Mouse (Mus musculus) neural tube, embryonic 11.5 days (tissue): Measurements from ENCODE around the gene Pigq. TPM values are rescaled to one million over a fixed set of nuclear protein-coding genes. Genes with fewer than 3 reads are reported as not detected.

Experiments used
- ATAC-seq: fragments of 200-750 bp; cut with Nextera tagmentation; 2 replicates; pipeline ENCODE4 v1.8.0; 2017; ENCODE audit warnings: moderate number of reproducible peaks, mild to moderate bottlenecking, moderate TSS enrichment, moderate library complexity; ENCODE audit not compliant: insufficient read depth, low FRiP score, low TSS enrichment
- DNase-seq: peaks from one replicate; pipeline ENCODE4 v3.0.0-alpha.2; 2015; ENCODE audit warnings: low spot score
- H3K27ac ChIP-seq: fragments of 300-500 bp; sonication (generic); 2 replicates; pipeline ENCODE4 v1.5.1; 2014; ENCODE audit warnings: low read depth, mild to moderate bottlenecking, low read length
- H3K27me3 ChIP-seq: fragments of 300-500 bp; sonication (generic); 2 replicates; pipeline ENCODE4 v1.6.1; 2014; ENCODE audit warnings: mild to moderate bottlenecking, low read length, mixed read lengths; ENCODE audit not compliant: control insufficient read depth, insufficient read depth
- H3K36me3 ChIP-seq: fragments of 300-500 bp; sonication (generic); 2 replicates; pipeline ENCODE4 v1.6.1; 2014; ENCODE audit warnings: mild to moderate bottlenecking, low read length, moderate library complexity, mixed read lengths; ENCODE audit not compliant: control insufficient read depth, insufficient read depth
- H3K4me1 ChIP-seq: fragments of 300-500 bp; sonication (generic); 2 replicates; pipeline ENCODE4 v1.6.1; 2014; ENCODE audit warnings: low read length, mixed read lengths; ENCODE audit not compliant: control insufficient read depth, insufficient read depth
- H3K4me2 ChIP-seq: fragments of 300-500 bp; sonication (generic); 2 replicates; pipeline ENCODE4 v1.6.1; 2014; ENCODE audit warnings: low read depth, mild to moderate bottlenecking, moderate library complexity
- H3K4me3 ChIP-seq: fragments of 300-500 bp; sonication (generic); 2 replicates; pipeline ENCODE4 v1.5.1; 2014; ENCODE audit warnings: low read depth, low read length
- H3K9ac ChIP-seq: fragments of 300-500 bp; sonication (generic); 2 replicates; pipeline ENCODE4 v1.6.1; 2014; ENCODE audit warnings: mild to moderate bottlenecking, low read length
- H3K9me3 ChIP-seq: fragments of 300-500 bp; sonication (generic); 2 replicates; pipeline ENCODE4 v1.6.1; 2016; ENCODE audit warnings: low read length; ENCODE audit not compliant: control insufficient read depth
- WGBS: fragments of 180-500 bp; shearing (Covaris S2); extraction: QIAGEN DNeasy Blood & Tissue Kit; methylation state at CpG from one replicate; pipeline ENCODE4 v1.1.7; 2014; 5-methylcytosine and 5-hydroxymethylcytosine counted together
- polyA plus RNA-seq: library from polyadenylated mRNA; unstranded; fragments of >200 nt; fragmentation: Nextera tagmentation; extraction: Ambion mirVana; gene quantifications from 2 replicates; pipeline ENCODE4 v1.2.1, GENCODE M21; 2014

Pigq gene
- polyA plus RNA-seq, 1 experiment from 2014 or later, result 60.9 TPM

GRCm38 (mm10) chr17:25961566-25961965 lies 16.8 kb upstream of the Pigq start:
- 92% methylated on average over 5 of the region's 5 CpGs for WGBS
- no peak for ATAC-seq

GRCm38 (mm10) chr17:25959630-25960467 lies 15.1 kb upstream of the Pigq start:
- Histone ChIP-seq H3K27me3 (no peaks in the 10 kb centered on the region), H3K36me3 (peaks cover 11% of the 10 kb centered on the region), H3K4me3 (no peak overlapping the region), H3K4me2 (no peak overlapping the region), H3K9ac (no peak overlapping the region), H3K4me1 (no peaks in the 10 kb centered on the region), H3K9me3 (no peaks in the 10 kb centered on the region), H3K27ac (no peak overlapping the region)
- no peak for ATAC-seq
- no peak for DNase-seq
- WGBS, result 94% methylated on average over 23 of the region's 23 CpGs

More at GRCm38 (mm10) chr17:25961566-25961965, 16.8 kb upstream of the Pigq start:
- no peak for DNase-seq
- Histone ChIP-seq H3K9ac (no peak overlapping the region), H3K27me3 (no peaks in the 10 kb centered on the region), H3K27ac (no peak overlapping the region), H3K4me1 (no peaks in the 10 kb centered on the region), H3K4me2 (no peak overlapping the region), H3K4me3 (no peak overlapping the region), H3K36me3 (peaks cover 11% of the 10 kb centered on the region), H3K9me3 (no peaks in the 10 kb centered on the region)

- no peak overlapping the region for H3K27ac ChIP-seq
- ATAC-seq, result no peak
- peaks cover 7% of the 10 kb centered on the region for H3K36me3 ChIP-seq
- WGBS, result 92% methylated on average over 11 of the region's 11 CpGs
- DNase-seq, result no peak
- H3K27me3 ChIP-seq, result no peaks in the 10 kb centered on the region
- no peak overlapping the region for H3K4me2 ChIP-seq
- no peaks in the 10 kb centered on the region for H3K4me1 ChIP-seq
- H3K9me3 ChIP-seq, result no peaks in the 10 kb centered on the region
- no peak overlapping the region for H3K4me3 ChIP-seq
- H3K9ac ChIP-seq, result no peak overlapping the region
These were observed 14.2 kb upstream of the Pigq start for GRCm38 (mm10) chr17:25958771-25959494.

GRCm38 (mm10) chr17:25957586-25958051 lies 12.9 kb upstream of the Pigq start:
- Histone ChIP-seq H3K4me2 (no peak overlapping the region), H3K4me3 (no peak overlapping the region), H3K9ac (no peak overlapping the region), H3K9me3 (no peaks in the 10 kb centered on the region), H3K27ac (no peak overlapping the region), H3K36me3 (peaks cover 6% of the 10 kb centered on the region), H3K27me3 (peaks cover 6% of the 10 kb centered on the region), H3K4me1 (no peaks in the 10 kb centered on the region)
- WGBS, result 83% methylated on average over 14 of the region's 14 CpGs
- ATAC-seq (no peak), DNase-seq (no peak)

- Histone ChIP-seq H3K4me3 (no peak overlapping the region), H3K9ac (no peak overlapping the region), H3K9me3 (no peaks in the 10 kb centered on the region), H3K4me2 (no peak overlapping the region), H3K27ac (no peak overlapping the region), H3K36me3 (peaks cover 6% of the 10 kb centered on the region), H3K4me1 (no peaks in the 10 kb centered on the region), H3K27me3 (peaks cover 16% of the 10 kb centered on the region)
- 85% methylated on average over 7 of the region's 7 CpGs for WGBS
- no peak for ATAC-seq
- DNase-seq, result no peak
These were observed 11.9 kb upstream of the Pigq start for GRCm38 (mm10) chr17:25956631-25957030.

GRCm38 (mm10) chr17:25956201-25956600 lies 11.5 kb upstream of the Pigq start:
- WGBS, result 74% methylated on average over 7 of the region's 7 CpGs
- no peak overlapping the region for H3K4me3 ChIP-seq
- H3K27me3 ChIP-seq, result peaks cover 20% of the 10 kb centered on the region
- H3K4me2 ChIP-seq, result no peak overlapping the region
- no peaks in the 10 kb centered on the region for H3K4me1 ChIP-seq
- no peak for DNase-seq
- no peak for ATAC-seq
- peaks cover 6% of the 10 kb centered on the region for H3K36me3 ChIP-seq
- no peak overlapping the region for H3K27ac ChIP-seq
- H3K9ac ChIP-seq, result no peak overlapping the region
- H3K9me3 ChIP-seq, result no peaks in the 10 kb centered on the region

- H3K27me3 ChIP-seq, result peaks cover 25% of the 10 kb centered on the region
- no peak overlapping the region for H3K4me3 ChIP-seq
- H3K4me1 ChIP-seq, result no peaks in the 10 kb centered on the region
- H3K9me3 ChIP-seq, result no peaks in the 10 kb centered on the region
- WGBS, result 58% methylated on average over 3 of the region's 3 CpGs
- H3K36me3 ChIP-seq, result peaks cover 6% of the 10 kb centered on the region
- H3K9ac ChIP-seq, result no peak overlapping the region
- DNase-seq, result no peak
- no peak overlapping the region for H3K27ac ChIP-seq
- no peak for ATAC-seq
- no peak overlapping the region for H3K4me2 ChIP-seq
These were observed 11.0 kb upstream of the Pigq start for GRCm38 (mm10) chr17:25955736-25956135.

GRCm38 (mm10) chr17:25954671-25955070 lies 9.9 kb upstream of the Pigq start:
- Histone ChIP-seq H3K4me3 (no peak overlapping the region), H3K36me3 (peaks cover 3% of the 10 kb centered on the region; the same call in 1 of the 2 replicates), H3K9ac (no peak overlapping the region), H3K9me3 (no peaks in the 10 kb centered on the region), H3K27ac (no peak overlapping the region), H3K27me3 (peaks cover 29% of the 10 kb centered on the region), H3K4me2 (no peak overlapping the region), H3K4me1 (no peaks in the 10 kb centered on the region)
- DNase-seq, result no peak
- WGBS, result 87% methylated on average over 2 of the region's 2 CpGs
- ATAC-seq, result no peak
